Mouse (Mus musculus) embryonic fibroblast, embryonic 13.5 days (primary cell): ENCODE results near the gene Moap1. TPM values are rescaled to one million over a fixed set of nuclear protein-coding genes. Genes with fewer than 3 reads are reported as not detected.

ENCODE experiments used
- H3K27ac ChIP-seq: 2 replicates; pipeline ENCODE4 v1.5.1; 2012; ENCODE audit warnings: low read length, control low read depth, inconsistent platforms; ENCODE audit not compliant: insufficient read depth
- H3K4me1 ChIP-seq: 2 replicates; pipeline ENCODE4 v1.6.1; 2011; ENCODE audit warnings: low read length; ENCODE audit not compliant: control insufficient read depth, insufficient read depth
- H3K4me3 ChIP-seq: 2 replicates; pipeline ENCODE4 v1.5.1; 2011; ENCODE audit warnings: mild to moderate bottlenecking, control low read depth, low read length; ENCODE audit not compliant: insufficient read depth
- CTCF ChIP-seq: IDR thresholded peaks from 2 replicates; pipeline ENCODE4 v1.5.1; 2011; ENCODE audit warnings: mild to moderate bottlenecking, control low read depth, low read length, moderate library complexity, borderline replicate concordance; ENCODE audit not compliant: insufficient read depth
- POLR2A ChIP-seq: IDR thresholded peaks from 2 replicates; pipeline ENCODE4 v1.6.1; 2011; ENCODE audit warnings: low read depth, mild to moderate bottlenecking, control low read depth, low read length, moderate library complexity
- polyA plus RNA-seq: library from polyadenylated mRNA; stranded (reverse); fragments of >200 nt; gene quantifications from 2 replicates; pipeline ENCODE4 v1.2.4, GENCODE M21; 2011; ENCODE audit warnings: low read depth; ENCODE audit not compliant: missing spikeins, insufficient read length

Gene Moap1
- polyA plus RNA-seq, 1 experiment = 3.3 TPM

GRCm38 (mm10) chr12:102708220-102708619 is 35.2 kb downstream of the Moap1 start:
- no peak overlapping the region for H3K4me3 ChIP-seq
- no peak for TF ChIP-seq CTCF
- TF ChIP-seq POLR2A = no peak
- no peaks in the 10 kb centered on the region for H3K4me1 ChIP-seq
- no peak overlapping the region for H3K27ac ChIP-seq

DNA sequence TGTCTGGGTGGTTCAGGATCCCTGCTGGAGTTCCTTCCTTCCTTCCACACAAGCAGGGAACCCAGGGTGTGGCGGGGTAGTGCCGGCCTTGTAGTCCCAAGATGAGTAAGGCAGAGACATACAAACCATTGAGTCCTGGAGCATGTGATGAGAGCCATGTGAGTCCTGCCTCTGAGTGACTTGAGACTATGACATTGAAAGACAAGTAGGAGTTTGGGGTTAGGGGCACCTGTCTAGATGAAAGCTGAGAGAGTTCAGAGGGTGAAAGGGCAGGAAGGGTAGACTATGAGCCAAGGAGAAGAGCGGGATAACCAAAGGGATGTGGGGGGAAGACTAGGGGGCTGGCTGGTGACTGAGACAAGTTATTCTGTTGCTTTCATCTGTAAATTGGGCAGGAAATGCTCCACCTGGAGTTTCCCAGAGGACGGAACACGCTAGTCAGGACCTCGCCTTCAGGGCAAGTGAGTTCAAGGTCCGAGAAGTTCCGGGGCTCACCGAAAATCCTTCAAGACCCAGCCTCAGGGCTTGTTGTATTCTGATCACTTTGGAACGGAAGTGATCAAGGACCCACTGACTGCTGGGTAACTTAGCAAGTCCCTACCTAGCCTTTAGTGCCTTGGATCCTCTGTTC is 36.5 kb downstream of the Moap1 start:
- H3K4me1 ChIP-seq = no peaks in the 10 kb centered on the region
- TF ChIP-seq POLR2A (no peak), CTCF (no peak)
- H3K27ac ChIP-seq = no peak overlapping the region
- H3K4me3 ChIP-seq = no peak overlapping the region

- H3K27ac ChIP-seq = no peak overlapping the region
- no peaks in the 10 kb centered on the region for H3K4me1 ChIP-seq
- no peak overlapping the region for H3K4me3 ChIP-seq
- TF ChIP-seq CTCF = no peak
- no peak for TF ChIP-seq POLR2A
Measured at GRCm38 (mm10) chr12:102705906-102706640, 37.4 kb downstream of the Moap1 start.

- TF ChIP-seq POLR2A (no peak), CTCF (0 out of 2 replicates have a peak, but pooled peaks have one; percentile 29)
- peak overlapping the region; percentile 49 for H3K4me3 ChIP-seq
- H3K4me1 ChIP-seq = no peaks in the 10 kb centered on the region
- H3K27ac ChIP-seq = no peak overlapping the region
Measured at GRCm38 (mm10) chr12:102705216-102705871, 38.1 kb downstream of the Moap1 start.

GRCm38 (mm10) chr12:102704457-102705198 is 38.8 kb downstream of the Moap1 start, which contains the start of gene Itpk1:
Gene Itpk1 (minus strand): TSS chr12:102704930.
- Histone ChIP-seq H3K4me3 (peak within 1 kb of the TSS; percentile 75), H3K27ac (no peak within 1 kb of the TSS), H3K4me1 (no peaks in the 10 kb centered on the region)
- TF ChIP-seq POLR2A = peak; percentile 52
- TF ChIP-seq CTCF = no peak

- Histone ChIP-seq H3K4me3 (peak overlapping the region; percentile 75), H3K4me1 (no peaks in the 10 kb centered on the region), H3K27ac (no peak overlapping the region)
- TF ChIP-seq CTCF (no peak), POLR2A (no peak)
Measured at GRCm38 (mm10) chr12:102703921-102704408, 39.5 kb downstream of the Moap1 start.

- no peak overlapping the region for H3K4me3 ChIP-seq
- no peak for TF ChIP-seq POLR2A
- no peak for TF ChIP-seq CTCF
- no peak overlapping the region for H3K27ac ChIP-seq
- no peaks in the 10 kb centered on the region for H3K4me1 ChIP-seq
Measured at GRCm38 (mm10) chr12:102703441-102703840, 40.0 kb downstream of the Moap1 start.

DNA sequence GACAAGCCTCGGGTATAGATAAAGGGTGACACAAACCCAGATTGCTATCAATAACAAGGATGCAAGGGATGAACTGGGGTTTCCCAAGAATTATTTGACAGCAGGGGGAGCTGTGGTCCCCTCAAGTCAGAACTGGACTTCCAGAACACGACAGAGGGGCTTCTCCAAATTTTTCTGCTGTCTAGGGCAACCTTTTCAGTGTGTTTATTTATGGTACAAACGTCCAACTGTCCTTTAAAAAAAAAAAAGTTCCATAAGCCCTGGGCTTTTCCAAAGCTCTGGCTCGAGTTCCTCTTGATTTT is 40.4 kb downstream of the Moap1 start:
- H3K4me3 ChIP-seq = 0 out of 2 replicates have a peak overlapping the region, but pooled peaks have one; percentile 5
- no peak for TF ChIP-seq POLR2A
- TF ChIP-seq CTCF = no peak
- no peak overlapping the region for H3K27ac ChIP-seq
- H3K4me1 ChIP-seq = no peaks in the 10 kb centered on the region
